Mouse (Mus musculus) erythroblast, embryonic 14.5 days (primary cell): ENCODE measurements around the gene Gm26661.

Experiments used
- GATA1 ChIP-seq: IDR thresholded peaks from 2 replicates; pipeline ENCODE4 v1.6.1; 2012; ENCODE audit warnings: low read length, inconsistent platforms, mixed read lengths
- TAL1 ChIP-seq: IDR thresholded peaks from 3 replicates; pipeline ENCODE4 v1.6.1; 2012; ENCODE audit warnings: low read length, inconsistent platforms, mixed read lengths

- no peak for TF ChIP-seq GATA1
- no peak for TF ChIP-seq TAL1
Measured at GRCm38 (mm10) chr14:7829181-7829580, 37.8 kb downstream of the Gm26661 start.
